Mouse (Mus musculus) cerebellum, adult 2 months (tissue): ENCODE measurements around the gene Mlph. TPM values are rescaled to one million over a fixed set of nuclear protein-coding genes. Genes with fewer than 3 reads are reported as not detected.

Source experiments
- DNase-seq, 2 experiments: peaks; one replicate each; pipeline ENCODE4 v3.0.0; 2021
- H3K27ac ChIP-seq: fragments of 200-500 bp; 2 replicates; pipeline ENCODE4 v1.5.1; 2012; ENCODE audit warnings: low read length, control low read depth, inconsistent platforms; ENCODE audit not compliant: insufficient read depth
- H3K27me3 ChIP-seq: fragments of 200-500 bp; 2 replicates; pipeline ENCODE4 v1.6.1; 2012; ENCODE audit warnings: inconsistent platforms, mild to moderate bottlenecking, low read length, moderate library complexity; ENCODE audit not compliant: control insufficient read depth, insufficient read depth
- H3K4me1 ChIP-seq: fragments of 200-500 bp; 2 replicates; pipeline ENCODE4 v1.6.1; 2011; ENCODE audit warnings: low read length; ENCODE audit not compliant: control insufficient read depth, insufficient read depth
- H3K4me3 ChIP-seq: fragments of 200-500 bp; replicated peaks from 2 replicates; pipeline ENCODE3; 2011; ENCODE audit warnings: mild to moderate bottlenecking, low read depth, low read length, control low read depth; ENCODE audit not compliant: insufficient read depth
- CTCF ChIP-seq: fragments of 200-500 bp; IDR thresholded peaks from 2 replicates; pipeline ENCODE4 v1.5.1; 2011; ENCODE audit warnings: low read depth, mild to moderate bottlenecking, control low read depth, low read length, moderate library complexity, borderline replicate concordance; ENCODE audit not compliant: insufficient read depth
- POLR2A ChIP-seq: fragments of 200-500 bp; IDR thresholded peaks from 2 replicates; pipeline ENCODE4 v1.6.1; 2011; ENCODE audit warnings: low read length, control low read depth, borderline replicate concordance; ENCODE audit not compliant: insufficient read depth
- WGBS: fragments of 180-500 bp; shearing (Covaris S2); methylation state at CpG from one replicate; pipeline ENCODE4 v1.1.7; 2018; 5-methylcytosine and 5-hydroxymethylcytosine counted together
- polyA plus RNA-seq: library from polyadenylated mRNA; depleted of rRNA; stranded (reverse); fragments of >200 nt; gene quantifications from 2 replicates; pipeline ENCODE4 v1.2.3, GENCODE M21; 2012

The Mlph gene
- polyA plus RNA-seq, 1 experiment, result 2.5 TPM

GRCm38 (mm10) chr1:90962526-90962925, 47.6 kb downstream of the Mlph start:
- no peak overlapping the region for H3K27ac ChIP-seq
- TF ChIP-seq POLR2A (no peak), CTCF (no peak)
- 62% methylated on average over 4 of the region's 4 CpGs for WGBS
- no peak for DNase-seq
- no peaks in the 10 kb centered on the region; the same call in 1 of the 2 replicates for H3K4me1 ChIP-seq
- no peak overlapping the region for H3K4me3 ChIP-seq
- H3K27me3 ChIP-seq, result no peaks in the 10 kb centered on the region

- no peak for TF ChIP-seq POLR2A
- TF ChIP-seq CTCF, result no peak
- Histone ChIP-seq H3K4me1 (no peaks in the 10 kb centered on the region; the same call in 1 of the 2 replicates), H3K27me3 (no peaks in the 10 kb centered on the region), H3K4me3 (no peak overlapping the region), H3K27ac (no peak overlapping the region)
- WGBS, result 26% methylated on average over 3 of the region's 3 CpGs
- DNase-seq, result no peak
Observed at GRCm38 (mm10) chr1:90962994-90963393, 48.1 kb downstream of the Mlph start.

- H3K27me3 ChIP-seq, result no peaks in the 10 kb centered on the region
- no peak overlapping the region for H3K4me3 ChIP-seq
- no peaks in the 10 kb centered on the region; the same call in 1 of the 2 replicates for H3K4me1 ChIP-seq
- no peak for DNase-seq
- TF ChIP-seq CTCF, result no peak
- H3K27ac ChIP-seq, result no peak overlapping the region
- 16% methylated on average over 7 of the region's 7 CpGs for WGBS
Observed at GRCm38 (mm10) chr1:90967583-90967982, 52.7 kb downstream of the Mlph start.

GRCm38 (mm10) chr1:90968649-90969048, 53.8 kb downstream of the Mlph start:
- 77% methylated on average over 4 of the region's 4 CpGs for WGBS
- TF ChIP-seq POLR2A (no peak), CTCF (no peak)
- DNase-seq, result no peak

GRCm38 (mm10) chr1:90969347-90969784, 54.5 kb downstream of the Mlph start, which contains the start of gene Rab17:
Gene Rab17, minus strand, starts transcription at chr1:90969661.
- no peaks in the 10 kb centered on the region for H3K4me1 ChIP-seq
- no peak for DNase-seq
- TF ChIP-seq CTCF (no peak), POLR2A (no peak)
- no peak within 1 kb of the TSS for H3K27ac ChIP-seq
- H3K4me3 ChIP-seq, result no peak within 1 kb of the TSS
- no peaks in the 10 kb centered on the region for H3K27me3 ChIP-seq
- 50% methylated on average over 9 of the region's 9 CpGs for WGBS

More at GRCm38 (mm10) chr1:90968649-90969048, 53.8 kb downstream of the Mlph start:
- Histone ChIP-seq H3K4me1 (no peaks in the 10 kb centered on the region), H3K27ac (no peak overlapping the region), H3K27me3 (no peaks in the 10 kb centered on the region), H3K4me3 (no peak overlapping the region)

GRCm38 (mm10) chr1:90969881-90970390, 55.1 kb downstream of the Mlph start:
- TF ChIP-seq POLR2A (no peak), CTCF (no peak)
- DNase-seq, result no peak
- WGBS, result 84% methylated on average over 10 of the region's 10 CpGs

GRCm38 (mm10) chr1:90972911-90973573, 58.2 kb downstream of the Mlph start:
- Histone ChIP-seq H3K27ac (no peak overlapping the region), H3K4me1 (no peaks in the 10 kb centered on the region), H3K4me3 (no peak overlapping the region), H3K27me3 (no peaks in the 10 kb centered on the region)
- peak; percentile 77 to 91 for DNase-seq
- 7% methylated on average over 9 of the region's 9 CpGs for WGBS
- TF ChIP-seq POLR2A (no peak), CTCF (peak; percentile 98)

More at GRCm38 (mm10) chr1:90969881-90970390, 55.1 kb downstream of the Mlph start:
- Histone ChIP-seq H3K27ac (no peak overlapping the region), H3K4me1 (no peaks in the 10 kb centered on the region), H3K27me3 (no peaks in the 10 kb centered on the region), H3K4me3 (no peak overlapping the region)

- Histone ChIP-seq H3K4me1 (no peaks in the 10 kb centered on the region), H3K27me3 (no peaks in the 10 kb centered on the region), H3K27ac (no peak overlapping the region), H3K4me3 (no peak overlapping the region)
- DNase-seq, result no peak
- TF ChIP-seq POLR2A (no peak), CTCF (no peak)
- 65% methylated on average over 2 of the region's 2 CpGs for WGBS
Observed at GRCm38 (mm10) chr1:90973574-90973911, 58.7 kb downstream of the Mlph start.
